Mouse (Mus musculus): ENCODE results near the gene Six3.

DNA sequence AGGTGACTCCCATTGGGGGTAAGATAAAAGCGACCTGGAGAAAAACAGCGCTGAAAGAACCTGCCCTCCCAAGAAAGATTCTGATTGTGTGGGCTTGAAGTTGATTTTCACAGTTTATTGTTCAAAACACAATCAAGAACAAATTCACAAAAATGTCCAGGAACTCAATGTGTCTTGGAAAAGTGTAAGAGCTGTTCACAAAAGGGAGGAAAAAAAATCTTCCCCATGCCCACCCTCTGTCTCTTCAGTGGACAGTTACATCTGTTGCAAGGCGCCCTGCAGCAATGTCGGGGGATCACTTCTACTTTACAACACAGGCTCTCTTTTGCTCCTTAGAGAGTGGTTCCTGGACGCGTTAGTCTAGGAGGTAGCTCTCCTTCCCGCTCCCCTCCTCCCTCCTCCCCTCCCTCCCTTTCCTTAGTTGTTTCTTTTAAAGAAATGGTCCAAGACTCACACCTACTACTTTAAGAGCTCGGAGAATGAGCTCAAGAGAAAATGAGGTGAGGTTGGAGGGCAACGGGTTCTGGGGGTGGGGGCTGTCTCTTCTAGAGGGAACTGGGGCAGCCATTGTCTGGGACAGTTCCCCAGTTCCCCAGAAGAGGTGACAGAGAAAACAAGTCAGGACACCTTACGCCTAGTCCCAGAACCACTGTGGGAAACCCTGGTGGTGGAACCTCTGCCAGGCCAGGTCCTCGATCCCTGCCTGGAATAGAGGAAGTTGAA lies 2.9 kb upstream of the Six3 start:
- TF ChIP-seq CTCF (IDR thresholded peaks at IDR 0.05; ENCODE audit: low read depth), result no peak
- TF ChIP-seq EP300 (optimal IDR thresholded peaks at IDR 0.05), result no peak

Measured in stomach, postnatal 0 days (tissue).